Mouse (Mus musculus): ENCODE data around the gene Lin28b. TPM values are rescaled to one million over a fixed set of nuclear protein-coding genes. Genes with fewer than 3 reads are reported as not detected.
"Not testable (repeated sequence)": the region's sequence is repeated elsewhere in the genome, so short reads cannot be mapped to it uniquely, and the experiment has no call there.

Lin28b gene
- polyA plus RNA-seq, 2 experiments: 1.1 to 1.2 TPM

GRCm38 (mm10) chr10:45363396-45363795 lies 122.8 kb downstream of the Lin28b start:
- no peak overlapping the region for H3K4me3 ChIP-seq (replicated peaks; ENCODE audit: low read length)
- no peak overlapping the region for H3K27ac ChIP-seq (replicated peaks; ENCODE audit: low read depth, low read length)
- H3K9me3 ChIP-seq (ENCODE audit: control insufficient read depth, low read length): no peaks in the 10 kb centered on the region
- no peaks in the 10 kb centered on the region for H3K36me3 ChIP-seq (ENCODE audit: control insufficient read depth, insufficient read depth, low read length)
- DNase-seq (ENCODE audit: low spot score): peak; percentile 29
- ATAC-seq (ENCODE audit: low FRiP score, low read depth): 0 out of 2 replicates have a peak, but pooled peaks have one; percentile 26
- no peaks in the 10 kb centered on the region for H3K27me3 ChIP-seq (ENCODE audit: control insufficient read depth, insufficient read depth, low read length)
- 11% methylated on average over 5 of the region's 5 CpGs for WGBS
- 0 out of 2 replicates have a peak, but pooled peaks cover 2% of the 10 kb centered on the region for H3K4me1 ChIP-seq (ENCODE audit: control insufficient read depth, insufficient read depth, low read length)
- TF ChIP-seq POLR2A (IDR thresholded peaks at IDR 0.05; ENCODE audit: borderline replicate concordance, extremely low read depth, insufficient read depth, insufficient read length): no peak
- no peak overlapping the region for H3K4me2 ChIP-seq (replicated peaks; ENCODE audit: low read depth, low read length, severe bottlenecking)
- no peak overlapping the region for H3K9ac ChIP-seq (ENCODE audit: low read depth, low read length, severe bottlenecking)

DNA sequence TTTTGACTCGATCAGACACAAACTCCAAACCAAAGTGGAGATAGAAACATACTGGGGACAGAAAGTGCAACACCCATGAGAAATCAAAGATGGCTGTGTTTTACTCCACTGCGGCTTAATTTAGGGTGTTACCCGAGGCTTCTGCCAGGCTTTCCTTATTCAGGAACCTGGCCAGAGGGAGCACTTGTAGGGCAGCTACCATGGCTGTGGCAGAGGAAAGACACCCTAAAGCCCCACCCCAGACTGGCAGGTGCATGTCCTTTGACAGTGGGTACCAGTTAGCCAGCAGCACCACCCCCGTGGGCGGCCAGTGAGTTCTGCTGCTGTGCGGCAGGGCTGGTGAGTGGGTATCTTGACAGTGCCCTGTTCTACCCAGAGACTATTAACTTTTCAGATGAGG lies 130.1 kb downstream of the Lin28b start:
- Histone ChIP-seq H3K4me3 (replicated peaks; ENCODE audit: low read length) (no peak overlapping the region), H3K4me2 (replicated peaks; ENCODE audit: low read depth, low read length, severe bottlenecking) (no peak overlapping the region), H3K9me3 (ENCODE audit: control insufficient read depth, low read length) (no peaks in the 10 kb centered on the region), H3K4me1 (ENCODE audit: control insufficient read depth, insufficient read depth, low read length) (no peaks in the 10 kb centered on the region), H3K36me3 (ENCODE audit: control insufficient read depth, insufficient read depth, low read length) (no peaks in the 10 kb centered on the region), H3K9ac (ENCODE audit: low read depth, low read length, severe bottlenecking) (no peak overlapping the region), H3K27me3 (ENCODE audit: control insufficient read depth, insufficient read depth, low read length) (no peaks in the 10 kb centered on the region), H3K27ac (replicated peaks; ENCODE audit: low read depth, low read length) (no peak overlapping the region)
- ATAC-seq (ENCODE audit: low FRiP score, low read depth): no peak
- WGBS: 92% methylated on average over 6 of the region's 6 CpGs
- no peak for DNase-seq (ENCODE audit: low spot score)
- no peak for TF ChIP-seq POLR2A (IDR thresholded peaks at IDR 0.05; ENCODE audit: borderline replicate concordance, extremely low read depth, insufficient read depth, insufficient read length)

DNA sequence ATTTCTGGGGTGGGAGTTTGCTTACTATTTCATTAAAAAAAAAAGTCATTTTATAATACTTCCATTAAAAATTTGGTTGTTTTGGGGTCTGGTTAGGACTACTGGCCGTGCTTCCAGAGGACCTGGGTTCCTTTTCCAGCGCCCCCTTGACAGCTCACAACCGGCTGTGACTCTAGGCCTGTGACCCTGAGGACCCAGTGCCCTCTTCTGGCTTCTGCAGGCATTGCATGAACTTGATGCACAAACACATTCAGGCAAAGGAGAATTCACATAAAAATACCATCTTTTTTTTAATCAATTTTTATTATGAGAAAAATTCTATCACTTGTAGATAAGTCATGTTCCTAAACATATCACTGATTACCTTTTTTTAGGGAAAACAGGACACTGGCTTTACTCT lies 138.1 kb downstream of the Lin28b start:
- not testable (repeated sequence) for H3K36me3 ChIP-seq (ENCODE audit: control insufficient read depth, insufficient read depth, low read length); H3K27ac ChIP-seq (replicated peaks; ENCODE audit: low read depth, low read length); H3K4me2 ChIP-seq (replicated peaks; ENCODE audit: low read depth, low read length, severe bottlenecking); H3K4me1 ChIP-seq (ENCODE audit: control insufficient read depth, insufficient read depth, low read length); H3K27me3 ChIP-seq (ENCODE audit: control insufficient read depth, insufficient read depth, low read length); H3K9me3 ChIP-seq (ENCODE audit: control insufficient read depth, low read length); H3K9ac ChIP-seq (ENCODE audit: low read depth, low read length, severe bottlenecking); ATAC-seq (ENCODE audit: low FRiP score, low read depth); H3K4me3 ChIP-seq (replicated peaks; ENCODE audit: low read length); DNase-seq (ENCODE audit: low spot score)
- WGBS: 91% methylated on average over 3 of the region's 3 CpGs

- ATAC-seq (ENCODE audit: low FRiP score, low read depth): no peak
- no peak for TF ChIP-seq POLR2A (IDR thresholded peaks at IDR 0.05; ENCODE audit: borderline replicate concordance, extremely low read depth, insufficient read depth, insufficient read length)
- no peaks in the 10 kb centered on the region for H3K27me3 ChIP-seq (ENCODE audit: control insufficient read depth, insufficient read depth, low read length)
- WGBS: 79% methylated on average over 9 of the region's 9 CpGs
- H3K9ac ChIP-seq (ENCODE audit: low read depth, low read length, severe bottlenecking): no peak overlapping the region
- no peak for DNase-seq (ENCODE audit: low spot score)
- no peaks in the 10 kb centered on the region for H3K4me1 ChIP-seq (ENCODE audit: control insufficient read depth, insufficient read depth, low read length)
- no peaks in the 10 kb centered on the region for H3K9me3 ChIP-seq (ENCODE audit: control insufficient read depth, low read length)
- no peak overlapping the region for H3K27ac ChIP-seq (replicated peaks; ENCODE audit: low read depth, low read length)
- no peak overlapping the region for H3K4me2 ChIP-seq (replicated peaks; ENCODE audit: low read depth, low read length, severe bottlenecking)
- H3K36me3 ChIP-seq (ENCODE audit: control insufficient read depth, insufficient read depth, low read length): no peaks in the 10 kb centered on the region; the same call in 1 of the 2 replicates
- no peak overlapping the region for H3K4me3 ChIP-seq (replicated peaks; ENCODE audit: low read length)
Measured at GRCm38 (mm10) chr10:45345217-45345616, 141.0 kb downstream of the Lin28b start.

DNA sequence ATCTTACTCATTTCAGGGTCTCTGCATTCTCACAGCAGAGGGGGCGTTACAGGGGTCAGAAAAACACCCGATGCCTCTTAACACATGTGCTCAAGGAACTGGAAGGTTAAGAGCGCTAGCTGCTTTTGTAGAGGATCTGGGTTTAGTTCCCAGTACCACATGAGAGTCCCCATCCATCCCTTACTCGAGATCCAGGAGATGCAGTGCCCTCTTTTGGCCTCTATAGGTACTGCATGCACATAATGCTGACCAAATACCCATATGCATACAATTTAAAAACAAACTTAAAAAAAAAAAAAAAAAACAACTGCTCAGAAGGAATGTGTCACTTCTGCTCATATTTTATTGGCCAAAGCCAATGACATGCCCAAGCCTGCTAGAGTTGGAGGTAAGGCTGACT lies 141.8 kb downstream of the Lin28b start:
- Histone ChIP-seq H3K9me3 (ENCODE audit: control insufficient read depth, low read length) (no peaks in the 10 kb centered on the region), H3K27ac (replicated peaks; ENCODE audit: low read depth, low read length) (no peak overlapping the region), H3K27me3 (ENCODE audit: control insufficient read depth, insufficient read depth, low read length) (no peaks in the 10 kb centered on the region), H3K4me3 (replicated peaks; ENCODE audit: low read length) (no peak overlapping the region), H3K9ac (ENCODE audit: low read depth, low read length, severe bottlenecking) (no peak overlapping the region), H3K4me1 (ENCODE audit: control insufficient read depth, insufficient read depth, low read length) (no peaks in the 10 kb centered on the region), H3K36me3 (ENCODE audit: control insufficient read depth, insufficient read depth, low read length) (no peaks in the 10 kb centered on the region; the same call in 1 of the 2 replicates), H3K4me2 (replicated peaks; ENCODE audit: low read depth, low read length, severe bottlenecking) (no peak overlapping the region)
- DNase-seq (ENCODE audit: low spot score) (no peak), ATAC-seq (ENCODE audit: low FRiP score, low read depth) (no peak)
- TF ChIP-seq POLR2A (IDR thresholded peaks at IDR 0.05; ENCODE audit: borderline replicate concordance, extremely low read depth, insufficient read depth, insufficient read length): no peak
- WGBS: 91% methylated on average over 4 of the region's 4 CpGs

DNA sequence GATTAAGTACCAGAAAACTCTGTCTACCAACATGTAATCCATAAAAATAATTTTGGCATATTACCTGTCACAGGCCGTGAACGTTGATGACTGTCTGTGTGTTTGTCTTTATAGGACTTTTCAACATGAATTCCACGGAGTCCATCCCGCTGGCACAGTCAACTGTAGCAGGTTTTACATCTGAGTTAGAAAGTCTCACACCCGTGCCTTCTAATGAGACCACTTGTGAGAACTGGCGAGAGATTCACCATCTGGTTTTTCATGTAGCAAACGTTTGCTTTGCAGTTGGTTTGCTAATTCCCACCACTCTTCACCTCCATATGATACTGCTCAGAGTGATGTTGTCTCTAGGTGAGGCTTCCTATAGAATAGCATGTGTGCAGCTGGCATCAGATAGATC lies 147.1 kb downstream of the Lin28b start:
- no peak overlapping the region for H3K9ac ChIP-seq (ENCODE audit: low read depth, low read length, severe bottlenecking)
- H3K4me1 ChIP-seq (ENCODE audit: control insufficient read depth, insufficient read depth, low read length): 0 out of 2 replicates have a peak, but pooled peaks cover 3% of the 10 kb centered on the region
- WGBS: 68% methylated on average over 7 of the region's 7 CpGs
- H3K9me3 ChIP-seq (ENCODE audit: control insufficient read depth, low read length): no peaks in the 10 kb centered on the region
- H3K4me3 ChIP-seq (replicated peaks; ENCODE audit: low read length): no peak overlapping the region
- no peak for TF ChIP-seq POLR2A (IDR thresholded peaks at IDR 0.05; ENCODE audit: borderline replicate concordance, extremely low read depth, insufficient read depth, insufficient read length)
- H3K4me2 ChIP-seq (replicated peaks; ENCODE audit: low read depth, low read length, severe bottlenecking): no peak overlapping the region
- H3K27ac ChIP-seq (replicated peaks; ENCODE audit: low read depth, low read length): no peak overlapping the region
- ATAC-seq (ENCODE audit: low FRiP score, low read depth) (no peak), DNase-seq (ENCODE audit: low spot score) (no peak)
- no peaks in the 10 kb centered on the region for H3K27me3 ChIP-seq (ENCODE audit: control insufficient read depth, insufficient read depth, low read length)
- H3K36me3 ChIP-seq (ENCODE audit: control insufficient read depth, insufficient read depth, low read length): no peaks in the 10 kb centered on the region; the same call in 1 of the 2 replicates

Data from limb, embryonic 14.5 days (tissue).